Mouse (Mus musculus): Measurements from ENCODE around the gene Gsta1. TPM values are rescaled to one million over a fixed set of nuclear protein-coding genes. Genes with fewer than 3 reads are reported as not detected.

The Gsta1 gene
- total RNA-seq, 1 experiment = not detected

DNA sequence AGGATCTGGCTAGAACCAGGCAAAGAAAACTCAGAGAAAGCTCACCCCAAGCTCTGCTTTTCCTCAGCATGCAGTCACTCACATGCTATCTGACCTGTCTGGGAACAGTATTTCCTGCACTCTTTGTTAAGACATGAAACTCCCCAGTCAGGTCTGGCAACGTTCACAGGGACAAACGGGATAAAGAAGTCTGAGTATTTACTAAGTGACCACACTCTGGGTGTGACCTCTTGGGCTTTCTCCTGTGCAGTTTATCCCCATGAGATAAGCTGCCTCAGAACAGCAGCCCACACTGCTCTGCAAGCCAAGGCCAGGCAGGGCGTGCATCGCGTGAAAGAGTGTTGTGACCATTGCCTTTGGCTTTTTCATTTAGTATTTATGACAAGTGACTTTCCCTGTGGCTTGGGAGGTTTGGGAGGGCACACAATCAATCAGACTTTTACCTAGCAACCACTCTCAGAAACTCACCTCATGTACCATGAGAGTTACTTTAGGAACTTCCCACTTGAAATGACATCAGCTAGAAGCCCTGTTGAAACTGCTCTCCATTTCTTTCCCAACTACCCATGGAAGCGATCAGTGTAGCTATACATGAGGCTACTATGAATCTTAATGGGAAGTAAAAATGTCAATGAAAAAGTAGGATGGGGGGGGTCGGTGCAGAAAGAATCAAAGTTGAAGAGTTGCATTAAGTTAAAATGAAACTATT lies 18.0 kb upstream of the Gsta1 start:
- Histone ChIP-seq H3K9me3 (ENCODE audit: control insufficient read depth, insufficient read depth, low read depth, low read length) (no peaks in the 10 kb centered on the region), H3K4me1 (ENCODE audit: control insufficient read depth in 2 of 2, insufficient read depth in 2 of 2, low read length in 2 of 2, poor library complexity in 1 of 2) (no peaks in the 10 kb centered on the region), H3K4me3 (ENCODE audit: insufficient read depth in 1 of 2, low read depth in 1 of 2, low read length in 2 of 2, poor library complexity in 1 of 2, severe bottlenecking in 1 of 2) (no peak overlapping the region), H3K9ac (ENCODE audit: insufficient read depth, low read depth, low read length, poor library complexity, severe bottlenecking) (no peak overlapping the region), H3K27ac (ENCODE audit: insufficient read depth, low read depth, low read length, poor library complexity, severe bottlenecking) (no peak overlapping the region), H3K36me3 (ENCODE audit: control insufficient read depth, insufficient read depth, low read length, poor library complexity, severe bottlenecking) (peaks cover 28% of the 10 kb centered on the region)
- DNase-seq (ENCODE audit: low read depth, low spot score) = no peak
- in situ Hi-C loops (cut with MboI; ENCODE audit: low sequenced_read_pairs in 2 of 2, unreplicated experiment in 2 of 2) = no loop called here
- TF ChIP-seq ZNF384 (IDR thresholded peaks at IDR 0.05; ENCODE audit: low read depth, low read length) (no peak), HCFC1 (IDR thresholded peaks at IDR 0.05; ENCODE audit: borderline replicate concordance, insufficient read depth, low read length) (no peak), ZC3H11A (IDR thresholded peaks at IDR 0.05; ENCODE audit: borderline replicate concordance, low read depth, low read length) (no peak), MAFK (IDR thresholded peaks at IDR 0.05; ENCODE audit: insufficient read depth, low read depth, low read length) (no peak), CHD2 (IDR thresholded peaks at IDR 0.05; ENCODE audit: low read depth, low read length) (no peak)

DNA sequence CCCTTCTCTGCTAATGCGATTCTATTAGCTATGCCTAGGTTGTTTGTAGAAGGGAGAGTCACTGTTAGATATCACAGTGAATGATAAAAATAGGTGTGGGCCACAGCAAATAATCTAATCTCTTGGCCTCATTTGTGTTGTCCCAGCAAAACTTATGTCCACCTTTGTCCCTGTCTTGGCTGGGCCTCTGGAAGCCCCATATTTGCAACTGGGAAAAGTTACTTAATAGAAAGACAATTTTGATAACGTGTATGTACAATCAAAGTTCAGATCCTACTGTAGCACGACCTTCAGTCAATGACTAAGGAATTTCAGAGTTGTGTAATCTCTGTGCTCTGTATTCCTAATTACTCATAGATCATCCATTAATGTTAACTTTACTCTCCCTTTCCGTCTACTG lies 13.4 kb upstream of the Gsta1 start:
- Histone ChIP-seq H3K36me3 (ENCODE audit: control insufficient read depth, insufficient read depth, low read length, poor library complexity, severe bottlenecking) (no peaks in the 10 kb centered on the region), H3K4me3 (ENCODE audit: insufficient read depth in 1 of 2, low read depth in 1 of 2, low read length in 2 of 2, poor library complexity in 1 of 2, severe bottlenecking in 1 of 2) (no peak overlapping the region), H3K9ac (ENCODE audit: insufficient read depth, low read depth, low read length, poor library complexity, severe bottlenecking) (no peak overlapping the region), H3K27ac (ENCODE audit: insufficient read depth, low read depth, low read length, poor library complexity, severe bottlenecking) (no peak overlapping the region), H3K4me1 (ENCODE audit: control insufficient read depth in 2 of 2, insufficient read depth in 2 of 2, low read length in 2 of 2, poor library complexity in 1 of 2) (no peaks in the 10 kb centered on the region), H3K9me3 (ENCODE audit: control insufficient read depth, insufficient read depth, low read depth, low read length) (no peaks in the 10 kb centered on the region)
- TF ChIP-seq HCFC1 (IDR thresholded peaks at IDR 0.05; ENCODE audit: borderline replicate concordance, insufficient read depth, low read length) (no peak), CHD2 (IDR thresholded peaks at IDR 0.05; ENCODE audit: low read depth, low read length) (no peak), MAFK (IDR thresholded peaks at IDR 0.05; ENCODE audit: insufficient read depth, low read depth, low read length) (no peak), ZC3H11A (IDR thresholded peaks at IDR 0.05; ENCODE audit: borderline replicate concordance, low read depth, low read length) (no peak), ZNF384 (IDR thresholded peaks at IDR 0.05; ENCODE audit: low read depth, low read length) (no peak)
- no peak for DNase-seq (ENCODE audit: low read depth, low spot score)
- in situ Hi-C loops (cut with MboI; ENCODE audit: low sequenced_read_pairs in 2 of 2, unreplicated experiment in 2 of 2) = no loop called here

DNA sequence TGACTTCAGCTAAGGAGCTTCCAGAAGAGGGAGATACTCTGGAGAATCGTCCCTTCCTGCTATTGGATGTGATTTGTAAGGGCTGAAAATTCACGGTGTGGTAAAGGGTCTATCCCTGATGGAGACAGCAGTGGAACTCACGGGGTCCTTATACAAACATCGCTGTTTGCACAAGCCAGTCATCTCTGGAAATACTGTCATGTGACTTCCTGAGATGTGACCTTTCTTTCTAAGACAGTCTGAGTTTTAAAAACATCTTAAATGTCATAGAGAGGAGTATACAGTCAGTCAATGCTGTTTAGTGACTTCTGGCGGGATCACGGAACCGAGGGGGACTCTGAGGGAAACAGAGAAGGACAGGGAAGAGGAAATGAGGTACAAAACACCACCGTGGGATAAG lies 7.8 kb upstream of the Gsta1 start:
- Histone ChIP-seq H3K27ac (ENCODE audit: insufficient read depth, low read depth, low read length, poor library complexity, severe bottlenecking) (no peak overlapping the region), H3K4me1 (ENCODE audit: control insufficient read depth in 2 of 2, insufficient read depth in 2 of 2, low read length in 2 of 2, poor library complexity in 1 of 2) (peaks cover 2 to 11% of the 10 kb centered on the region in 2 experiments; a peak in 3 of 4 replicates), H3K9ac (ENCODE audit: insufficient read depth, low read depth, low read length, poor library complexity, severe bottlenecking) (no peak overlapping the region), H3K9me3 (ENCODE audit: control insufficient read depth, insufficient read depth, low read depth, low read length) (no peaks in the 10 kb centered on the region), H3K36me3 (ENCODE audit: control insufficient read depth, insufficient read depth, low read length, poor library complexity, severe bottlenecking) (no peaks in the 10 kb centered on the region), H3K4me3 (ENCODE audit: insufficient read depth in 1 of 2, low read depth in 1 of 2, low read length in 2 of 2, poor library complexity in 1 of 2, severe bottlenecking in 1 of 2) (no peak overlapping the region)
- in situ Hi-C loops (cut with MboI; ENCODE audit: low sequenced_read_pairs in 2 of 2, unreplicated experiment in 2 of 2) = no loop called here
- no peak for DNase-seq (ENCODE audit: low read depth, low spot score)
- TF ChIP-seq ZC3H11A (IDR thresholded peaks at IDR 0.05; ENCODE audit: borderline replicate concordance, low read depth, low read length) = no peak
- no peak for TF ChIP-seq CHD2 (IDR thresholded peaks at IDR 0.05; ENCODE audit: low read depth, low read length)

DNA sequence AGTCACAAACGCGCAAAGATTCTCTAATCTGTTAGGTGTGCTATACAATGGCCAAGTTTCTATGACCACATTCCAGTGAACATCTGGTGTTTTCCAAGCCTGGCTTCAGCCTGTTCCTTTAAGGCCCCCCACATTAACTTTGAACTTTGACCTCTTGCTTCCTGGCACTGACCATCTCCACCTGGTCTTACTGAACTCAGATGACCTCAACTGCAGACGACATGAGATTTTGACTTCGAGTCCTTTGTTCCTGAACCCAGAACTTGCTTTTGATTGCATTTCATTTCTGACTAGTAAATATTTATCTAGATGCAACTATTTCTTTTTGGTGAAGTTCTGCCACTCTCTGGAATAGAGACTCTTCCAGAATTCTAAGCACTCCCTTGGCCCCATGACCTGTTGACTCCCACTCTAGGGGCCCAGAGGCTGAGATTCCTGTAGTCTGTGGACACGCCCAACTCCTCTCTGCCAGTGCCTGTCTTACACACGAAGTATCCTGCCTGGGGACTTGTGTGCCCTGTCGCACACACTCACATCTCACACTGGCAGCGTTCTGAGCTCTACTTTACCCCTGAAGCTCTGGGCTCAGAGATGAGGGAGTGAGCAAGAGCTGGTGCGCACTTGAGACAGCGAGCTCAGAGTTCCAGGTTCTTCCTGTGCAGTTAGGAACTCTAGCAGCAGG lies 7.1 kb upstream of the Gsta1 start:
- H3K4me3 ChIP-seq (ENCODE audit: insufficient read depth in 1 of 2, low read depth in 1 of 2, low read length in 2 of 2, poor library complexity in 1 of 2, severe bottlenecking in 1 of 2) = no peak overlapping the region
- DNase-seq (ENCODE audit: low read depth, low spot score) = no peak
- H3K36me3 ChIP-seq (ENCODE audit: control insufficient read depth, insufficient read depth, low read length, poor library complexity, severe bottlenecking) = no peaks in the 10 kb centered on the region
- H3K9me3 ChIP-seq (ENCODE audit: control insufficient read depth, insufficient read depth, low read depth, low read length) = no peaks in the 10 kb centered on the region
- no peak overlapping the region for H3K27ac ChIP-seq (ENCODE audit: insufficient read depth, low read depth, low read length, poor library complexity, severe bottlenecking)
- peaks cover 2 to 11% of the 10 kb centered on the region in 2 experiments; a peak in 3 of 4 replicates for H3K4me1 ChIP-seq (ENCODE audit: control insufficient read depth in 2 of 2, insufficient read depth in 2 of 2, low read length in 2 of 2, poor library complexity in 1 of 2)
- no peak overlapping the region for H3K9ac ChIP-seq (ENCODE audit: insufficient read depth, low read depth, low read length, poor library complexity, severe bottlenecking)
- in situ Hi-C loops (cut with MboI; ENCODE audit: low sequenced_read_pairs in 2 of 2, unreplicated experiment in 2 of 2) = no loop called here
- TF ChIP-seq CHD2 (IDR thresholded peaks at IDR 0.05; ENCODE audit: low read depth, low read length) (no peak), ZC3H11A (IDR thresholded peaks at IDR 0.05; ENCODE audit: borderline replicate concordance, low read depth, low read length) (no peak), ZNF384 (IDR thresholded peaks at IDR 0.05; ENCODE audit: low read depth, low read length) (no peak), MAFK (IDR thresholded peaks at IDR 0.05; ENCODE audit: insufficient read depth, low read depth, low read length) (no peak), HCFC1 (IDR thresholded peaks at IDR 0.05; ENCODE audit: borderline replicate concordance, insufficient read depth, low read length) (no peak)

Measured in ES-E14 (cell line).